Mouse (Mus musculus): ENCODE data around the gene Maml2. TPM values are rescaled to one million over a fixed set of nuclear protein-coding genes. Genes with fewer than 3 reads are reported as not detected.
A peak's percentile ranks its signal among the peaks of the same experiment; 100 is the strongest.

Gene Maml2
- polyA plus RNA-seq, 1 experiment from 2014 or later, result 1.6 TPM

DNA sequence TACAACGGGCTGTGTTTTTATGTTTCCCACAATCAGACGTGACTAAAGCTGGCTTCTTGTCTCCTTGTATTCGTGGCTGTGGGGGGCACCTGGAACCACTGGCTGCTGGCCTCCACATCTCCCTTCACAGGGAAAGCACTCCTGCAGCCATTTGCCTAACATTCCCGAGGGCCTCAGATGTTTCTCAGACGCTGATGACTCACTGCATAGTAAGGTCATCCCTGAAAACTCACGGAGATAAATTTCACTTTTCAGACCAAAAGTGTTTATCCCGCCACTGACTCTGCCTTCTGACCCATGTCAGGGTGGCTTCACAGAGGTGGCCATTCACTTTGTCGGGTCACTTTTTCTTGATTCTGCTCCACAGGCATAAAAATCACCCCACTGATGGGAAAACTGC is 246.4 kb downstream of the Maml2 start:
- DNase-seq, result no peak
- no peak for TF ChIP-seq CTCF (IDR thresholded peaks at IDR 0.05; ENCODE audit: low read depth)
- no peak for TF ChIP-seq EP300 (IDR thresholded peaks at IDR 0.05; ENCODE audit: low read depth)
- ATAC-seq, result no peak
- 72% methylated on average over 8 of the region's 8 CpGs for WGBS (ENCODE audit: insufficient replicate concordance)
- Histone ChIP-seq H3K27me3 (ENCODE audit: insufficient read depth, low read length) (no peaks in the 10 kb centered on the region), H3K27ac (ENCODE audit: low read depth) (no peak overlapping the region), H3K9ac (replicated peaks) (no peak overlapping the region), H3K4me2 (ENCODE audit: low read depth, low read length) (no peak overlapping the region), H3K4me3 (ENCODE audit: low read depth, low read length) (no peak overlapping the region), H3K4me1 (ENCODE audit: insufficient read depth) (no peaks in the 10 kb centered on the region), H3K9me3 (ENCODE audit: low read length) (no peaks in the 10 kb centered on the region), H3K36me3 (replicated peaks; ENCODE audit: insufficient read depth, low read length) (no peaks in the 10 kb centered on the region)

DNA sequence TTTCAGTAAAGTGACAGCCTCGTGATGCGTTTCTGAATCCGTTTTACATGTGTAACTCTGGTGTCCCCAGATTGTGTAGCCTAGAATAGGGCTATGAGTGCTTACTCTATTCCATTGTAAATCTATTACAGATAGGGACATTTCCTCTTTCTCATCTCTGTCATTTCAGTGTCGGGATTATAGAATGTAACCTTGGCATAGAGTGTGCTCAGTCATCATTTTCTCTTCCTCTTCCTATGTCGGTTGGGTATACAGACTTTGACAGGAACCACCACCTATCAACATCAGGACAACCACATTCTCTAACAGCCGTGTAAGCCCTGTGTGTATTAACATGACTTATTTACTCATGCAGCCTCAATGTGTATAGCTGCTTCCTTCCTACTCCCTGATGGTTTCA is 248.0 kb downstream of the Maml2 start:
- no peak overlapping the region for H3K27ac ChIP-seq (ENCODE audit: low read depth)
- no peak overlapping the region for H3K4me2 ChIP-seq (ENCODE audit: low read depth, low read length)
- peak; percentile 40; the same call in 1 of the 2 replicates for ATAC-seq
- H3K9me3 ChIP-seq (ENCODE audit: low read length), result no peaks in the 10 kb centered on the region
- H3K36me3 ChIP-seq (replicated peaks; ENCODE audit: insufficient read depth, low read length), result no peaks in the 10 kb centered on the region
- H3K27me3 ChIP-seq (ENCODE audit: insufficient read depth, low read length), result no peaks in the 10 kb centered on the region
- TF ChIP-seq EP300 (IDR thresholded peaks at IDR 0.05; ENCODE audit: low read depth) (no peak), CTCF (IDR thresholded peaks at IDR 0.05; ENCODE audit: low read depth) (no peak)
- H3K4me3 ChIP-seq (ENCODE audit: low read depth, low read length), result no peak overlapping the region
- H3K9ac ChIP-seq (replicated peaks), result no peak overlapping the region
- no peaks in the 10 kb centered on the region for H3K4me1 ChIP-seq (ENCODE audit: insufficient read depth)
- 40% methylated on average over 6 of the region's 6 CpGs for WGBS (ENCODE audit: insufficient replicate concordance)
- no peak for DNase-seq

- TF ChIP-seq CTCF (IDR thresholded peaks at IDR 0.05; ENCODE audit: low read depth) (no peak), EP300 (IDR thresholded peaks at IDR 0.05; ENCODE audit: low read depth) (no peak)
- no peak overlapping the region for H3K9ac ChIP-seq (replicated peaks)
- 39% methylated on average over 3 of the region's 3 CpGs for WGBS (ENCODE audit: insufficient replicate concordance)
Observed at GRCm38 (mm10) chr9:13549911-13550310, 252.2 kb downstream of the Maml2 start.

GRCm38 (mm10) chr9:13552380-13553052 is 254.8 kb downstream of the Maml2 start:
- H3K27me3 ChIP-seq (ENCODE audit: insufficient read depth, low read length), result no peaks in the 10 kb centered on the region
- no peaks in the 10 kb centered on the region for H3K36me3 ChIP-seq (replicated peaks; ENCODE audit: insufficient read depth, low read length)
- H3K4me3 ChIP-seq (ENCODE audit: low read depth, low read length), result no peak overlapping the region
- WGBS (ENCODE audit: insufficient replicate concordance), result 62% methylated on average over 5 of the region's 5 CpGs
- no peaks in the 10 kb centered on the region for H3K9me3 ChIP-seq (ENCODE audit: low read length)
- H3K9ac ChIP-seq (replicated peaks), result no peak overlapping the region
- no peak overlapping the region for H3K4me2 ChIP-seq (ENCODE audit: low read depth, low read length)
- H3K4me1 ChIP-seq (ENCODE audit: insufficient read depth), result no peaks in the 10 kb centered on the region
- no peak for DNase-seq
- no peak for ATAC-seq
- TF ChIP-seq EP300 (IDR thresholded peaks at IDR 0.05; ENCODE audit: low read depth), result no peak
- no peak for TF ChIP-seq CTCF (IDR thresholded peaks at IDR 0.05; ENCODE audit: low read depth)
- H3K27ac ChIP-seq (ENCODE audit: low read depth), result no peak overlapping the region

More at GRCm38 (mm10) chr9:13549911-13550310, 252.2 kb downstream of the Maml2 start:
- Histone ChIP-seq H3K4me1 (ENCODE audit: insufficient read depth) (no peaks in the 10 kb centered on the region), H3K4me3 (ENCODE audit: low read depth, low read length) (no peak overlapping the region), H3K36me3 (replicated peaks; ENCODE audit: insufficient read depth, low read length) (no peaks in the 10 kb centered on the region), H3K4me2 (ENCODE audit: low read depth, low read length) (no peak overlapping the region), H3K27me3 (ENCODE audit: insufficient read depth, low read length) (no peaks in the 10 kb centered on the region), H3K9me3 (ENCODE audit: low read length) (no peaks in the 10 kb centered on the region), H3K27ac (ENCODE audit: low read depth) (no peak overlapping the region)
- ATAC-seq, result no peak
- no peak for DNase-seq

GRCm38 (mm10) chr9:13554773-13555172 is 257.0 kb downstream of the Maml2 start:
- no peak for ATAC-seq
- H3K4me2 ChIP-seq (ENCODE audit: low read depth, low read length), result no peak overlapping the region
- H3K4me3 ChIP-seq (ENCODE audit: low read depth, low read length), result no peak overlapping the region
- 59% methylated on average over 5 of the region's 5 CpGs for WGBS (ENCODE audit: insufficient replicate concordance)
- no peak for DNase-seq
- H3K36me3 ChIP-seq (replicated peaks; ENCODE audit: insufficient read depth, low read length), result no peaks in the 10 kb centered on the region
- H3K9ac ChIP-seq (replicated peaks), result no peak overlapping the region
- H3K9me3 ChIP-seq (ENCODE audit: low read length), result no peaks in the 10 kb centered on the region
- no peak overlapping the region for H3K27ac ChIP-seq (ENCODE audit: low read depth)
- no peaks in the 10 kb centered on the region for H3K27me3 ChIP-seq (ENCODE audit: insufficient read depth, low read length)
- H3K4me1 ChIP-seq (ENCODE audit: insufficient read depth), result no peaks in the 10 kb centered on the region
- TF ChIP-seq CTCF (IDR thresholded peaks at IDR 0.05; ENCODE audit: low read depth) (no peak), EP300 (IDR thresholded peaks at IDR 0.05; ENCODE audit: low read depth) (no peak)

DNA sequence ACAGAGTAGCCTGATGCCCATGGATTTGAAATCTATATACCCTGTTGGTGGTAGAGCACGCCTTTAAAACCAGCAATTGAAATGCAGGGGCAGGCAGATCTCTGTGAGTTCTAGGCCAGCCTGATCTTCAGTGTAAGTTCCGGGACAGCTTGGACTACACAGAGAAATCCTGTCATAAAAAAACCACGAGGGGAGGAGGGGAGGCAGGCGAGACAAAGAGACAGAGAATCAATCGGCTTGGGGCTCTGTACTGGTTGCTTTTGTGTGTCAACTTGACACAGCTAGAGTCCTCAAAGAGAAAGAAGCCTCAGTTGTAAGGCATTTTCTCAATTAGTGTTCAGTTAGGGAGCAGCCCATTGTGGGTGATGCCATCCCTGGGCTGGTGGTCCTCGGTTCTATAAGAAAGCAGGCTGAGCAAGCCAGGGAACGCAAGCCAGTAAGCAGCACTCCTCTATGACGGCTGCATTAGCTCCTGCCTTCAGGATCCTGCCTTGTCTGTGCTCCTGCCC is 258.3 kb downstream of the Maml2 start:
- no peak for ATAC-seq
- H3K27ac ChIP-seq (ENCODE audit: low read depth), result no peak overlapping the region
- 62% methylated on average over 8 of the region's 8 CpGs for WGBS (ENCODE audit: insufficient replicate concordance)
- H3K4me3 ChIP-seq (ENCODE audit: low read depth, low read length), result no peak overlapping the region
- no peak overlapping the region for H3K4me2 ChIP-seq (ENCODE audit: low read depth, low read length)
- no peaks in the 10 kb centered on the region for H3K27me3 ChIP-seq (ENCODE audit: insufficient read depth, low read length)
- no peaks in the 10 kb centered on the region for H3K4me1 ChIP-seq (ENCODE audit: insufficient read depth)
- no peak for TF ChIP-seq EP300 (IDR thresholded peaks at IDR 0.05; ENCODE audit: low read depth)
- no peak for TF ChIP-seq CTCF (IDR thresholded peaks at IDR 0.05; ENCODE audit: low read depth)
- H3K9ac ChIP-seq (replicated peaks), result no peak overlapping the region
- no peak for DNase-seq
- H3K9me3 ChIP-seq (ENCODE audit: low read length), result no peaks in the 10 kb centered on the region
- H3K36me3 ChIP-seq (replicated peaks; ENCODE audit: insufficient read depth, low read length), result no peaks in the 10 kb centered on the region
